Mouse (Mus musculus): ENCODE measurements at regions not wholly inside any gene's neighbourhood (a gene's known extent, or its start where the extent isn't known, plus 50 kb on each side); places are given as distances from the start of the nearest gene placed in this dataset.

DNA sequence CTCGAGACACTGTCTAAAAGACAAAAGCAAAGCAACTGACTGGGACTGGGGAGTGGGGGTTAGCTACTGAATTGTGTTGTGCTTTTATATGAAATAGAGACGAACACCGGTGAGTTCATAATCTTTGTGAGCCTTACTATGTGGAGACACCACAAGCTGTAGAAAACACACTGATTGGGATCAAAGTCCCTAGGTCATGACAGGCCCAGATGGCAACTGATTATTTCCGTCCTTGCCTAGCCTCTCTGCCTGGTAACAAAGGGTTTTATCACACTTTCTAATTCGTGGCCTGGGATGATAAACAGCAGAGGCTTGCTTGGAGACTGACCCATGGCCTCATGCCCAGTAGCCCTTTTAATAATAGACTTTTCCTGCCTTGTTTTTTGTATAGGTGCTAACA lies 213.5 kb downstream of the Gm10260 start:
- H3K9ac ChIP-seq (replicated peaks): no peak overlapping the region
- 22% methylated on average over 5 of the region's 5 CpGs for WGBS (ENCODE audit: insufficient replicate concordance)
- ATAC-seq (ENCODE audit: insufficient read depth): no peak
- no peaks in the 10 kb centered on the region for H3K36me3 ChIP-seq (replicated peaks; ENCODE audit: control insufficient read depth, insufficient read depth, low read depth)
- no peak overlapping the region for H3K4me2 ChIP-seq (ENCODE audit: low read depth)
- H3K9me3 ChIP-seq (ENCODE audit: control insufficient read depth, low read length): no peaks in the 10 kb centered on the region
- no peak for TF ChIP-seq CTCF (IDR thresholded peaks at IDR 0.05; ENCODE audit: low read depth)
- no peak for TF ChIP-seq EP300 (IDR thresholded peaks at IDR 0.05; ENCODE audit: low read depth)
- H3K27me3 ChIP-seq (ENCODE audit: control insufficient read depth, insufficient read depth, low read length): no peaks in the 10 kb centered on the region
- no peak overlapping the region for H3K4me3 ChIP-seq (ENCODE audit: insufficient read depth in 1 of 2, low read depth in 2 of 2, low read length in 2 of 2)
- no peak overlapping the region for H3K27ac ChIP-seq
- DNase-seq (ENCODE audit: low read depth in 3 of 3, low spot score in 3 of 3): no peak
- peaks cover 0 to 9% of the 10 kb centered on the region in 2 experiments; a peak in 3 of 4 replicates for H3K4me1 ChIP-seq (replicated peaks; ENCODE audit: control insufficient read depth in 2 of 2, insufficient read depth in 2 of 2, low read length in 1 of 2)

DNA sequence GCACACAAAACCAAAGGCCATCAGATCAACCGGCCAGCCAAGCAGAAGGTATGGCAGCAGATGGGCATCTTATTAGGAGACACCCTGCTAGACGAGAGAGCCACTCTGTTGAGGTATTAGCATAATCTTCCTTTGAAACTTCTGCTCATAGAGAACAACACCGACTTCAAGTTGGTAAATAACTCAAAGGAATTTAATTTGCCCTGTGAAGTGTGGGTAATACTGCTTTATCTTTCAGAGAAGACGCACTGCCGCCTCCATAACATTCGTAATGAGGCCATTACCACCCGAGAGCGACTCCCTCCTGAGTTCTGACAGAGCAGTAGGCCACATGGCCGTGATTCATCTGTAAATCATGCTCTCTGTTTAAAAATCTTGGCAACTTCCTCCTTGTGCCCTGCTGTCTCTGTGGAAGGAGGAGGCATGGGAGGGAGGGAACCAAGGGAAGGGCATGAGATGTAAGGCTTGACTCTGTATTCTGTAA lies 214.4 kb downstream of the Gm10260 start:
- no peaks in the 10 kb centered on the region for H3K36me3 ChIP-seq (replicated peaks; ENCODE audit: control insufficient read depth, insufficient read depth, low read depth)
- H3K4me1 ChIP-seq (replicated peaks; ENCODE audit: control insufficient read depth in 2 of 2, insufficient read depth in 2 of 2, low read length in 1 of 2): peaks cover 0 to 9% of the 10 kb centered on the region in 2 experiments; a peak in 3 of 4 replicates
- TF ChIP-seq CTCF (IDR thresholded peaks at IDR 0.05; ENCODE audit: low read depth): no peak
- no peak for TF ChIP-seq EP300 (IDR thresholded peaks at IDR 0.05; ENCODE audit: low read depth)

DNA sequence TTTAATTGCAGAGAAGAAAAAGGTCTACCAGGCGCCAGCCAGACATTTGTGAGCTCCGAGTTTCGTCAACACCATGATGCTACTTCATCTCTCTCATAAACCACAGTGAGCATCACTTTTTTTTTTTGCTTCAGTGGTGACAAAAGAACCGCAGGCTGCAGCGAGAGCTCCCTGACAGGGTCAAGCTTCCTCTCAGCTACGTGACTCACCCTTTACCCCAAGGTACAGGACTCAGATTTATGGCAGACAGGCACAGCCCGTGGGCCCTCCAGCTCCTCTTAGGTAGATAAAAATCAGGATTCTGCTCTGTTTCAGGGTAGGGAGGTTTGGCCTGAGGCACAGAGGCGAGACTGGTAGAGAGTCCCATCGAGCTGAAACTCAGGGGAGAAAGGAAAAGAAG lies 220.7 kb downstream of the Gm10260 start:
- DNase-seq (ENCODE audit: low read depth in 3 of 3, low spot score in 3 of 3) (no peak), ATAC-seq (ENCODE audit: insufficient read depth) (no peak)
- Histone ChIP-seq H3K4me1 (replicated peaks; ENCODE audit: control insufficient read depth in 2 of 2, insufficient read depth in 2 of 2, low read length in 1 of 2) (no peaks in the 10 kb centered on the region), H3K4me2 (ENCODE audit: low read depth) (no peak overlapping the region), H3K4me3 (ENCODE audit: insufficient read depth in 1 of 2, low read depth in 2 of 2, low read length in 2 of 2) (no peak overlapping the region), H3K36me3 (replicated peaks; ENCODE audit: control insufficient read depth, insufficient read depth, low read depth) (no peaks in the 10 kb centered on the region), H3K27me3 (ENCODE audit: control insufficient read depth, insufficient read depth, low read length) (no peaks in the 10 kb centered on the region), H3K27ac (no peak overlapping the region), H3K9ac (replicated peaks) (no peak overlapping the region), H3K9me3 (ENCODE audit: control insufficient read depth, low read length) (no peaks in the 10 kb centered on the region)
- TF ChIP-seq CTCF (IDR thresholded peaks at IDR 0.05; ENCODE audit: low read depth) (no peak), EP300 (IDR thresholded peaks at IDR 0.05; ENCODE audit: low read depth) (no peak)
- 31% methylated on average over 9 of the region's 9 CpGs for WGBS (ENCODE audit: insufficient replicate concordance)

More for the DNA sequence above, 214.4 kb downstream of the Gm10260 start:
- H3K27ac ChIP-seq: no peak overlapping the region
- WGBS (ENCODE audit: insufficient replicate concordance): 34% methylated on average over 9 of the region's 9 CpGs
- H3K27me3 ChIP-seq (ENCODE audit: control insufficient read depth, insufficient read depth, low read length): no peaks in the 10 kb centered on the region
- H3K9ac ChIP-seq (replicated peaks): no peak overlapping the region
- no peak for DNase-seq (ENCODE audit: low read depth in 3 of 3, low spot score in 3 of 3)
- no peak for ATAC-seq (ENCODE audit: insufficient read depth)
- no peaks in the 10 kb centered on the region for H3K9me3 ChIP-seq (ENCODE audit: control insufficient read depth, low read length)
- no peak overlapping the region for H3K4me3 ChIP-seq (ENCODE audit: insufficient read depth in 1 of 2, low read depth in 2 of 2, low read length in 2 of 2)
- H3K4me2 ChIP-seq (ENCODE audit: low read depth): no peak overlapping the region

DNA sequence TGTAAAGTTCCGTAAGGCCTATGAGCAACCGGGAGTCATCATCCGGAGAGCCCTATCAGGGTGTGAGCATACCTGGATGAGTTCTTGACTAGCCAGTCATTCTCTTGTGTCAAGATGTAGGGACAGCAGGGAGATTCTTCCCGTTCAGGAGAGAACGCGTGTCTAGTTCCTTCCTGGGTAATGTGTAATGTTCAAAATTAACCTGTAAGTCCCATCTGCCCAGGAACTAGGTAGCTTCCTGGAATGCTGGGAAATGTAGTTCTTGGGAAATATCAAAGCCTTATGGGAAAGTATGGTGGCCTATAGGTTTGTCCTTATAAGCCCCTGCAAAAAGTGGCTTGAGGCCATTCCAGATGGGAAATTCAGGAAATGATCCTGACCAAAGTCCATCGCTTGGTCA lies 222.0 kb downstream of the Gm10260 start:
- WGBS (ENCODE audit: insufficient replicate concordance): 85% methylated on average over 7 of the region's 7 CpGs
- no peak overlapping the region for H3K9ac ChIP-seq (replicated peaks)
- H3K9me3 ChIP-seq (ENCODE audit: control insufficient read depth, low read length): no peaks in the 10 kb centered on the region
- no peaks in the 10 kb centered on the region for H3K27me3 ChIP-seq (ENCODE audit: control insufficient read depth, insufficient read depth, low read length)
- no peak for ATAC-seq (ENCODE audit: insufficient read depth)
- H3K4me2 ChIP-seq (ENCODE audit: low read depth): no peak overlapping the region
- H3K27ac ChIP-seq: no peak overlapping the region
- no peak for TF ChIP-seq EP300 (IDR thresholded peaks at IDR 0.05; ENCODE audit: low read depth)
- no peak for TF ChIP-seq CTCF (IDR thresholded peaks at IDR 0.05; ENCODE audit: low read depth)
- H3K4me1 ChIP-seq (replicated peaks; ENCODE audit: control insufficient read depth in 2 of 2, insufficient read depth in 2 of 2, low read length in 1 of 2): no peaks in the 10 kb centered on the region
- H3K36me3 ChIP-seq (replicated peaks; ENCODE audit: control insufficient read depth, insufficient read depth, low read depth): no peaks in the 10 kb centered on the region
- no peak for DNase-seq (ENCODE audit: low read depth in 3 of 3, low spot score in 3 of 3)
- H3K4me3 ChIP-seq (ENCODE audit: insufficient read depth in 1 of 2, low read depth in 2 of 2, low read length in 2 of 2): no peak overlapping the region

DNA sequence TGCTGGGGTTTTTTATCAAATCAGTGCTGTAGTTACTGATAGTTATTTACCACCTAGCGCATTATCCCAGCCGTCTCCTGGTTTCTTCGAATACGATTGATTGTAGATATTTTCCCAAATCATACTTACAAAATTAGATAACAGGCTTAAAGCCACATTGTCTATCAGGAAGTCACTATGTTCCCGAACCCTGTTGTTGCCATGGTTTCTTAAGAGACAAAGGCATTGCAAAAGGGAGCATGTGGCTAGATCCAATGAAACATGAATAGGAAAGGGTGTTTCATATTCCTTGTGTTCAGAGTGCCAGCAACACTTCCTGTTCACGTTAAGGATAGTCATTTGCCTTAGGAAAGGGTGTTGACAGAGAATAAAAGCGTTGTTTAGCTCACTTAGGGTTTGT lies 222.7 kb downstream of the Gm10260 start:
- 65% methylated on average over 7 of the region's 7 CpGs for WGBS (ENCODE audit: insufficient replicate concordance)
- DNase-seq (ENCODE audit: low read depth in 3 of 3, low spot score in 3 of 3): no peak
- no peak for ATAC-seq (ENCODE audit: insufficient read depth)

More for the DNA sequence above, 222.7 kb downstream of the Gm10260 start:
- Histone ChIP-seq H3K4me1 (replicated peaks; ENCODE audit: control insufficient read depth in 2 of 2, insufficient read depth in 2 of 2, low read length in 1 of 2) (no peaks in the 10 kb centered on the region), H3K27me3 (ENCODE audit: control insufficient read depth, insufficient read depth, low read length) (no peaks in the 10 kb centered on the region), H3K27ac (no peak overlapping the region), H3K4me3 (ENCODE audit: insufficient read depth in 1 of 2, low read depth in 2 of 2, low read length in 2 of 2) (no peak overlapping the region), H3K36me3 (replicated peaks; ENCODE audit: control insufficient read depth, insufficient read depth, low read depth) (no peaks in the 10 kb centered on the region), H3K4me2 (ENCODE audit: low read depth) (no peak overlapping the region), H3K9me3 (ENCODE audit: control insufficient read depth, low read length) (no peaks in the 10 kb centered on the region), H3K9ac (replicated peaks) (no peak overlapping the region)
- TF ChIP-seq CTCF (IDR thresholded peaks at IDR 0.05; ENCODE audit: low read depth): no peak
- TF ChIP-seq EP300 (IDR thresholded peaks at IDR 0.05; ENCODE audit: low read depth): no peak

Data from liver, embryonic 14.5 days (tissue).